Mouse (Mus musculus): ENCODE measurements around the gene Upf2. TPM values are rescaled to one million over a fixed set of nuclear protein-coding genes. Genes with fewer than 3 reads are reported as not detected.

The Upf2 gene
- polyA plus RNA-seq, 1 experiment from 2014 or later, result 6.6 TPM

GRCm38 (mm10) chr2:6046796-6047195, 95.5 kb downstream of the Upf2 start:
- no peak overlapping the region for H3K27ac ChIP-seq (replicated peaks in 1 of 2; ENCODE audit: control insufficient read depth in 1 of 2, insufficient read depth in 1 of 2, low read depth in 2 of 2, low read length in 2 of 2)
- no peak for ATAC-seq (ENCODE audit: insufficient number of reproducible peaks, insufficient read depth, low FRiP score, low read depth)
- H3K27me3 ChIP-seq (ENCODE audit: control insufficient read depth, insufficient read depth, low read length), result no peaks in the 10 kb centered on the region
- H3K4me2 ChIP-seq (ENCODE audit: low read length), result no peak overlapping the region
- H3K4me3 ChIP-seq (ENCODE audit: control insufficient read depth in 1 of 2, insufficient read depth in 1 of 2, low read depth in 1 of 2, low read length in 2 of 2), result no peak overlapping the region
- no peak overlapping the region for H3K9ac ChIP-seq (ENCODE audit: low read length)
- peaks cover 2 to 14% of the 10 kb centered on the region in 2 experiments; a peak in 3 of 4 replicates for H3K4me1 ChIP-seq (ENCODE audit: control insufficient read depth in 2 of 2, insufficient read depth in 2 of 2, low read length in 2 of 2)
- H3K9me3 ChIP-seq (ENCODE audit: control insufficient read depth, low read length), result no peaks in the 10 kb centered on the region
- WGBS, result 77% methylated on average over 7 of the region's 7 CpGs
- H3K36me3 ChIP-seq (ENCODE audit: control insufficient read depth, insufficient read depth, low read length), result peaks cover 51% of the 10 kb centered on the region

GRCm38 (mm10) chr2:6048570-6048969, 97.3 kb downstream of the Upf2 start:
- Histone ChIP-seq H3K9me3 (ENCODE audit: control insufficient read depth, low read length) (no peaks in the 10 kb centered on the region), H3K36me3 (ENCODE audit: control insufficient read depth, insufficient read depth, low read length) (peaks cover 55% of the 10 kb centered on the region), H3K4me2 (ENCODE audit: low read length) (no peak overlapping the region), H3K4me3 (ENCODE audit: control insufficient read depth in 1 of 2, insufficient read depth in 1 of 2, low read depth in 1 of 2, low read length in 2 of 2) (no peak overlapping the region), H3K27ac (replicated peaks in 1 of 2; ENCODE audit: control insufficient read depth in 1 of 2, insufficient read depth in 1 of 2, low read depth in 2 of 2, low read length in 2 of 2) (no peak overlapping the region; a peak in 1 of 4 replicates), H3K4me1 (ENCODE audit: control insufficient read depth in 2 of 2, insufficient read depth in 2 of 2, low read length in 2 of 2) (peaks cover 2 to 14% of the 10 kb centered on the region in 2 experiments; a peak in 3 of 4 replicates), H3K9ac (ENCODE audit: low read length) (no peak overlapping the region), H3K27me3 (ENCODE audit: control insufficient read depth, insufficient read depth, low read length) (no peaks in the 10 kb centered on the region)
- no peak for ATAC-seq (ENCODE audit: insufficient number of reproducible peaks, insufficient read depth, low FRiP score, low read depth)
- WGBS, result 28% methylated on average over 4 of the region's 4 CpGs

- no peak for ATAC-seq (ENCODE audit: insufficient number of reproducible peaks, insufficient read depth, low FRiP score, low read depth)
- Histone ChIP-seq H3K9me3 (ENCODE audit: control insufficient read depth, low read length) (no peaks in the 10 kb centered on the region), H3K9ac (ENCODE audit: low read length) (no peak overlapping the region), H3K4me2 (ENCODE audit: low read length) (no peak overlapping the region), H3K36me3 (ENCODE audit: control insufficient read depth, insufficient read depth, low read length) (peaks cover 55% of the 10 kb centered on the region), H3K27me3 (ENCODE audit: control insufficient read depth, insufficient read depth, low read length) (no peaks in the 10 kb centered on the region), H3K27ac (replicated peaks in 1 of 2; ENCODE audit: control insufficient read depth in 1 of 2, insufficient read depth in 1 of 2, low read depth in 2 of 2, low read length in 2 of 2) (no peak overlapping the region), H3K4me1 (ENCODE audit: control insufficient read depth in 2 of 2, insufficient read depth in 2 of 2, low read length in 2 of 2) (peaks cover 2 to 14% of the 10 kb centered on the region in 2 experiments; a peak in 3 of 4 replicates), H3K4me3 (ENCODE audit: control insufficient read depth in 1 of 2, insufficient read depth in 1 of 2, low read depth in 1 of 2, low read length in 2 of 2) (no peak overlapping the region)
- WGBS, result 81% methylated on average over 3 of the region's 3 CpGs
These were observed 97.7 kb downstream of the Upf2 start for GRCm38 (mm10) chr2:6049018-6049417.

GRCm38 (mm10) chr2:6055466-6055865, 104.2 kb downstream of the Upf2 start:
- ATAC-seq (ENCODE audit: insufficient number of reproducible peaks, insufficient read depth, low FRiP score, low read depth), result no peak
- Histone ChIP-seq H3K9me3 (ENCODE audit: control insufficient read depth, low read length) (no peaks in the 10 kb centered on the region), H3K4me3 (ENCODE audit: control insufficient read depth in 1 of 2, insufficient read depth in 1 of 2, low read depth in 1 of 2, low read length in 2 of 2) (no peak overlapping the region), H3K27ac (replicated peaks in 1 of 2; ENCODE audit: control insufficient read depth in 1 of 2, insufficient read depth in 1 of 2, low read depth in 2 of 2, low read length in 2 of 2) (no peak overlapping the region), H3K27me3 (ENCODE audit: control insufficient read depth, insufficient read depth, low read length) (no peaks in the 10 kb centered on the region), H3K4me2 (ENCODE audit: low read length) (no peak overlapping the region), H3K36me3 (ENCODE audit: control insufficient read depth, insufficient read depth, low read length) (peaks cover 63% of the 10 kb centered on the region), H3K4me1 (ENCODE audit: control insufficient read depth in 2 of 2, insufficient read depth in 2 of 2, low read length in 2 of 2) (no peaks in the 10 kb centered on the region), H3K9ac (ENCODE audit: low read length) (no peak overlapping the region)
- WGBS, result 92% methylated on average over 11 of the region's 11 CpGs

GRCm38 (mm10) chr2:6056518-6056917, 105.2 kb downstream of the Upf2 start:
- Histone ChIP-seq H3K36me3 (ENCODE audit: control insufficient read depth, insufficient read depth, low read length) (peaks cover 53% of the 10 kb centered on the region), H3K27me3 (ENCODE audit: control insufficient read depth, insufficient read depth, low read length) (no peaks in the 10 kb centered on the region), H3K9ac (ENCODE audit: low read length) (no peak overlapping the region), H3K27ac (replicated peaks in 1 of 2; ENCODE audit: control insufficient read depth in 1 of 2, insufficient read depth in 1 of 2, low read depth in 2 of 2, low read length in 2 of 2) (no peak overlapping the region), H3K4me3 (ENCODE audit: control insufficient read depth in 1 of 2, insufficient read depth in 1 of 2, low read depth in 1 of 2, low read length in 2 of 2) (no peak overlapping the region), H3K4me2 (ENCODE audit: low read length) (no peak overlapping the region), H3K4me1 (ENCODE audit: control insufficient read depth in 2 of 2, insufficient read depth in 2 of 2, low read length in 2 of 2) (no peaks in the 10 kb centered on the region), H3K9me3 (ENCODE audit: control insufficient read depth, low read length) (no peaks in the 10 kb centered on the region)
- WGBS, result 96% methylated on average over 3 of the region's 3 CpGs
- no peak for ATAC-seq (ENCODE audit: insufficient number of reproducible peaks, insufficient read depth, low FRiP score, low read depth)

GRCm38 (mm10) chr2:6059291-6059690, 108.0 kb downstream of the Upf2 start:
- H3K27me3 ChIP-seq (ENCODE audit: control insufficient read depth, insufficient read depth, low read length), result no peaks in the 10 kb centered on the region
- ATAC-seq (ENCODE audit: insufficient number of reproducible peaks, insufficient read depth, low FRiP score, low read depth), result no peak
- H3K9me3 ChIP-seq (ENCODE audit: control insufficient read depth, low read length), result no peaks in the 10 kb centered on the region
- no peak overlapping the region for H3K4me2 ChIP-seq (ENCODE audit: low read length)
- 82% methylated on average over 2 of the region's 2 CpGs for WGBS
- no peak overlapping the region for H3K4me3 ChIP-seq (ENCODE audit: control insufficient read depth in 1 of 2, insufficient read depth in 1 of 2, low read depth in 1 of 2, low read length in 2 of 2)
- no peaks in the 10 kb centered on the region for H3K4me1 ChIP-seq (ENCODE audit: control insufficient read depth in 2 of 2, insufficient read depth in 2 of 2, low read length in 2 of 2)
- H3K27ac ChIP-seq (replicated peaks in 1 of 2; ENCODE audit: control insufficient read depth in 1 of 2, insufficient read depth in 1 of 2, low read depth in 2 of 2, low read length in 2 of 2), result no peak overlapping the region
- no peak overlapping the region for H3K9ac ChIP-seq (ENCODE audit: low read length)
- H3K36me3 ChIP-seq (ENCODE audit: control insufficient read depth, insufficient read depth, low read length), result peaks cover 27% of the 10 kb centered on the region

GRCm38 (mm10) chr2:6060071-6060804, 109.0 kb downstream of the Upf2 start:
- ATAC-seq (ENCODE audit: insufficient number of reproducible peaks, insufficient read depth, low FRiP score, low read depth), result no peak
- Histone ChIP-seq H3K4me3 (ENCODE audit: control insufficient read depth in 1 of 2, insufficient read depth in 1 of 2, low read depth in 1 of 2, low read length in 2 of 2) (no peak overlapping the region), H3K4me1 (ENCODE audit: control insufficient read depth in 2 of 2, insufficient read depth in 2 of 2, low read length in 2 of 2) (no peaks in the 10 kb centered on the region), H3K27me3 (ENCODE audit: control insufficient read depth, insufficient read depth, low read length) (no peaks in the 10 kb centered on the region), H3K9ac (ENCODE audit: low read length) (no peak overlapping the region), H3K36me3 (ENCODE audit: control insufficient read depth, insufficient read depth, low read length) (peaks cover 18% of the 10 kb centered on the region), H3K9me3 (ENCODE audit: control insufficient read depth, low read length) (no peaks in the 10 kb centered on the region), H3K27ac (replicated peaks in 1 of 2; ENCODE audit: control insufficient read depth in 1 of 2, insufficient read depth in 1 of 2, low read depth in 2 of 2, low read length in 2 of 2) (no peak overlapping the region), H3K4me2 (ENCODE audit: low read length) (no peak overlapping the region)
- WGBS, result 65% methylated on average over 10 of the region's 10 CpGs

GRCm38 (mm10) chr2:6067341-6067740, 116.1 kb downstream of the Upf2 start:
- H3K4me2 ChIP-seq (ENCODE audit: low read length), result no peak overlapping the region

More at GRCm38 (mm10) chr2:6067341-6067740, 116.1 kb downstream of the Upf2 start:
- WGBS, result 81% methylated on average over 6 of the region's 6 CpGs
- Histone ChIP-seq H3K27ac (replicated peaks in 1 of 2; ENCODE audit: control insufficient read depth in 1 of 2, insufficient read depth in 1 of 2, low read depth in 2 of 2, low read length in 2 of 2) (no peak overlapping the region), H3K27me3 (ENCODE audit: control insufficient read depth, insufficient read depth, low read length) (no peaks in the 10 kb centered on the region), H3K36me3 (ENCODE audit: control insufficient read depth, insufficient read depth, low read length) (no peaks in the 10 kb centered on the region), H3K4me3 (ENCODE audit: control insufficient read depth in 1 of 2, insufficient read depth in 1 of 2, low read depth in 1 of 2, low read length in 2 of 2) (no peak overlapping the region), H3K9ac (ENCODE audit: low read length) (no peak overlapping the region), H3K9me3 (ENCODE audit: control insufficient read depth, low read length) (peaks cover 4% of the 10 kb centered on the region; the same call in 1 of the 2 replicates), H3K4me1 (ENCODE audit: control insufficient read depth in 2 of 2, insufficient read depth in 2 of 2, low read length in 2 of 2) (peaks cover 8 to 11% of the 10 kb centered on the region in 2 experiments)
- no peak for ATAC-seq (ENCODE audit: insufficient number of reproducible peaks, insufficient read depth, low FRiP score, low read depth)
